Mouse (Mus musculus) bone marrow, adult 2 months (tissue): ENCODE data around the gene Ube2c. TPM values are rescaled to one million over a fixed set of nuclear protein-coding genes. Genes with fewer than 3 reads are reported as not detected.

Experiments
- H3K27ac ChIP-seq: fragments of 200-500 bp; 2 replicates; pipeline ENCODE4 v1.5.1; 2012; ENCODE audit warnings: low read depth, mild to moderate bottlenecking, control low read depth, inconsistent platforms, low read length; ENCODE audit not compliant: control insufficient read depth, poor library complexity, insufficient read depth
- H3K4me1 ChIP-seq: fragments of 200-500 bp; 2 replicates; pipeline ENCODE4 v1.6.1; 2011; ENCODE audit warnings: low read length; ENCODE audit not compliant: control insufficient read depth, insufficient read depth
- H3K4me3 ChIP-seq: fragments of 200-500 bp; replicated peaks from 2 replicates; pipeline ENCODE3; 2011; ENCODE audit warnings: mild to moderate bottlenecking, low read depth, low read length, control low read depth; ENCODE audit not compliant: control insufficient read depth
- CTCF ChIP-seq: fragments of 200-500 bp; IDR thresholded peaks from 2 replicates; pipeline ENCODE4 v1.5.1; 2011; ENCODE audit warnings: low read length, control low read depth; ENCODE audit not compliant: control insufficient read depth, insufficient read depth
- POLR2A ChIP-seq: fragments of 200-500 bp; IDR thresholded peaks from 2 replicates; pipeline ENCODE4 v1.6.1; 2011; ENCODE audit warnings: low read depth, mild to moderate bottlenecking, control low read depth, low read length, borderline replicate concordance; ENCODE audit not compliant: control insufficient read depth
- WGBS: fragments of 180-500 bp; shearing (Covaris S2); methylation state at CpG from one replicate; pipeline ENCODE4 v1.1.7; 2018; 5-methylcytosine and 5-hydroxymethylcytosine counted together
- polyA plus RNA-seq: library from polyadenylated mRNA; stranded (reverse); fragments of >200 nt; gene quantifications from 2 replicates; pipeline ENCODE4 v1.2.4, GENCODE M21; 2011; ENCODE audit warnings: low replicate concordance; ENCODE audit not compliant: missing spikeins, insufficient read depth, insufficient read length

Ube2c gene
- polyA plus RNA-seq, 1 experiment, result 261 TPM

DNA sequence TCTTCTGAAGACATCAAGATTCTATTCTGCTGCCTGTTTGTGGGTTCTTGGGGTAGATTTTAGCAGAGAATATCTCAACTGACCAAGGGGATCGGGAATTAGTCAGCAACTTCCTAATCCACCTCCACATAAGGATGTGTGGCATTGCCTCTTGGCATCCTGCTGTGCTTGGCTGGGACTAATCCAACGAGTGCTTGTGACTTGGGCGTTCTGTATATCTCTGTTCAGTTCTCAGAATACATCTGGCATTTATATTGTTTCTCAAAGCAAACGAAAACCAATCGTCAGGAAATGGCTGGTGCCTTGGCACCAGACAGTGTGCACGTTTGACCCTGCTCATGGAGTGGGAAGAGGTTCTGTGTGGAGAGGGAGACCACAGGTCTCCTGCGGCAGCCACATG lies 29.8 kb upstream of the Ube2c start:
- 52% methylated on average over 7 of the region's 7 CpGs for WGBS
- no peak for TF ChIP-seq POLR2A

DNA sequence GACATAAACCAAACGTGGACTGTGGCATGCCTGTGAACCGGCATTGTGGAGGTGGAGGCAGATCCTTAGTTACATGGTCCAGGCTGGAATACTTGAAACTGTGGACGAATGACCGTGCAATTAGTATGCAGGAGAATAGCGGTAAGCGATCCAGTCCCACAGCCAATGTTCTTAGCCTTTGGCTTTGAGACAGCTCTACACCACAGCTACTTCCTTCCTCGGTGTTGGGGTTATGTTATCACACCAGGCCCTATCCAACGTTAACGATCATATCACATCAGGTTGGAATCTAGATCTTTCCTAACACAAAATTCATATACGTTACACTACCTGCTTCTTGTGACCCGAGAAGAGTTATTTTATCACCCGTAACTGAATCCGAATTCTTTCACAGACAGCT lies 24.7 kb upstream of the Ube2c start:
- no peak for TF ChIP-seq POLR2A
- no peak for TF ChIP-seq CTCF
- Histone ChIP-seq H3K27ac (no peak overlapping the region), H3K4me3 (peak overlapping the region; percentile 45), H3K4me1 (peaks cover 5% of the 10 kb centered on the region; the same call in 1 of the 2 replicates)
- WGBS, result 13% methylated on average over 13 of the region's 13 CpGs

More for the DNA sequence above, 29.8 kb upstream of the Ube2c start:
- Histone ChIP-seq H3K27ac (no peak overlapping the region), H3K4me3 (no peak overlapping the region), H3K4me1 (peaks cover under 1% of the 10 kb centered on the region; the same call in 1 of the 2 replicates)

DNA sequence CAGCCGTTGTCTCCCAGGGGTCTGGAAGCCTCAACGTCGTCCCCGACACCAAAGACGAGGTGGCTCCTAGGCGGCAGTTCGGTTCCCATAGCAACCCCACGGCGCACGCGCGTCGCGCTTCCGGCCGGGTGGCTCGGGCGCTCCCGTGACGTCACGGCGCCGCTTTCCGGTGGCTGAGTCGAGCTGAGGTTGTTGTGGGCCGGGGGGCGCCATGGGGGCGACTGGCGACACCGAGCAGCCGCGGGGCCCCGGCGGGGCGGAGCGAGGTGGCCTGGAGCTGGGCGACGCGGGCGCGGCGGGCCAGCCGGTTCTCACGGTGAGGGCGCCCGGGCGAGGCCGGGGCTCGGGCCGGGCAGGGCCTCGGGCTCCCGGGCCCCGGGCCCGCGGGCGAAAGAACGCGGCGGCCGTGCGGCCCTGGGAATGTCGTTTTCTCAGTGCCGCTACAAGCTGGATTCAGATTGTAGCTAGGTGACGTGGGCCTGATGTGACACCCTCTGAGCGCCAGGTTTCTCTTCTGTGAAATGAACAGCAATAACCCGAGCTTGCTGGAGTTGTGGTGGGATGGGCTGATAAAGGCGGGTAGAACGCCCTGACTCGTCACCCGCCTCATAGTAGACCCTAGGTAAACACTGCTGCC lies 23.7 kb upstream of the Ube2c start, which contains the start of the genes Wfdc3 and Dnttip1:
TSS of gene Wfdc3 (minus strand) at position 89 of the 637 bp plus-strand sequence.
TSS of gene Dnttip1 (plus strand) at position 141 of the 637 bp plus-strand sequence.
- H3K4me3 ChIP-seq, result peak within 1 kb of the TSS; percentile 100
- TF ChIP-seq POLR2A, result peak; percentile 67; the same call in 1 of the 2 replicates
- TF ChIP-seq CTCF, result no peak
- WGBS, result under 1% methylated on average over 70 of the region's 70 CpGs
- peak within 1 kb of the TSS; percentile 88 for H3K27ac ChIP-seq
- H3K4me1 ChIP-seq, result peaks cover 5% of the 10 kb centered on the region; the same call in 1 of the 2 replicates

DNA sequence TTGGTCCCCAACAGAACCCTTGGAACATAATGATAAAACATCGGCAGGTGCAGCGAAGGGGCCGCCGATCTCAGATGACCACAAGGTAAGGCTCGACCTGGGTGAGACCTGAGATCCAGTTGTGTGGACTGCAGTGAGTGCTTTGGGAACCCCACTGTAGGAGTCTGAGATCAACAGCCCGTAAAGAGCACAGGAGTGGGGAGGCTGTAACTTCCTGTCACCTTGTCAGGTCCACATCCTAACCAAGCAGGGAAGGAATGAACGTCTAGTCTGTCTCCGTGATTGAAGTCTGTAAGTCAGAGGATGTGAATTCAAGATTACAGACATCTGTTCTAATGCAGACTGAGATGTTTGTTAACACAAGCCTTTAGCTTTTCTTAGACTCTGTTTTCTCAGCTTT lies 23.0 kb upstream of the Ube2c start:
- TF ChIP-seq POLR2A (no peak), CTCF (no peak)
- H3K4me1 ChIP-seq, result peaks cover 5% of the 10 kb centered on the region; the same call in 1 of the 2 replicates
- H3K27ac ChIP-seq, result peak overlapping the region; percentile 88
- WGBS, result 30% methylated on average over 8 of the region's 8 CpGs
- H3K4me3 ChIP-seq, result peak overlapping the region; percentile 100

DNA sequence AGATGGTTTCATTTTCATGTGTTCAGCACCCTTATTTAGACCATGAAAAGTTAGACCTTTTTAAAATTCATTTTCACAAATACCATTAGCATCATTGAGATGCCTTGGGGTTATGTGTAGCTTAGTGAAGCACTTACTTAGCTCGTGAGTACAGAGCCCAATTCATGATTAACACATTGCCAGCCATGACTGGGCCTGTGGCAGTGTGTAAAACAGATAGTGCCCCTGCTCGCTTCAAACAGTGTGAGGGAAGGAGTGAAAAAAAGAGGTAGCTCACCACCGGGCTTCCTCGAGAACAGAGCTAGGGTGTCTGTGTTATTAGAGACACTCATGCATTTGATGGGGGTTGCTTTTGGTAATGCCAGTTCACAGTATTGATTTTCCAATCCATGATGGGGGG lies 21.5 kb upstream of the Ube2c start:
- Histone ChIP-seq H3K27ac (no peak overlapping the region), H3K4me1 (peaks cover 5% of the 10 kb centered on the region; the same call in 1 of the 2 replicates), H3K4me3 (no peak overlapping the region)
- no peak for TF ChIP-seq POLR2A
- no peak for TF ChIP-seq CTCF
- WGBS, result 76% methylated on average over 4 of the region's 4 CpGs

DNA sequence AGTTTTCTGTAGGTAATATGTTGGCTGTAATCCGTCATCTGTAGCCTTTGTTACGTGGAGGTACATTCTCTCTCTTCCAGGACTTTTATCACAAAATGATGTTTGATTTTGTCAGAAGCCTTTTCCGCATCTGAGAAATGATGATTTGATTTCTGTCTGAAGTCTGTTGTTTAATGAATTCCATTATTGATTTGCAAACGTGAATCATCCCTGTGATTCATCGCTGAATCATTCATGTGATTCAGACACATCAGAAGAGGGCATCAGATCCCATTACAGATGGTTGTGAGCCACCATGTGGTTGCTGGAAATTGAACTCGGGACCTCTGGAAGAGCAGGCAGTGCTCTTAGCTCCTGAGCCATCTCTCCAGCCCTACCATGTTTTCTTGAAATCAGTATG lies 20.7 kb upstream of the Ube2c start:
- WGBS, result 88% methylated on average over 6 of the region's 6 CpGs

DNA sequence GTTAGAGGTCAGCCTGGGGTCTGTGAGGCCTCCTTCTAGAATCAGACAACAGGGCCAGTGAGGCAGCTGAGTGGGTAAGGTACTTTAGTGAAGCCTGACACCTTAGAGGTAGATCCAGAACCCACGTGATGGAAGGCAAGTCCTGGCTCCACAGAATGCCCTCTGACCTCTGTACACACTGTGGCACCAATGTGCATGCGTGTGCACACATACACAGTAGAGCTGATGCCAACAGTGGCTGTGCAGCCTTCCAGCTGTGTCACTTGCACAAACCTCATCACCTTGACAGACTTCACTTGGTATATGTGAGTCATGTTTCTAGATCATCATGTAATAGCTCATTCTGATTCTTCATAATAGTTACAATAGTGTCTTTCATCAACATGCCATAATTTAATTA lies 17.2 kb upstream of the Ube2c start:
- Histone ChIP-seq H3K27ac (no peak overlapping the region), H3K4me3 (no peak overlapping the region), H3K4me1 (no peaks in the 10 kb centered on the region; the same call in 1 of the 2 replicates)
- 94% methylated on average over 2 of the region's 2 CpGs for WGBS
- TF ChIP-seq POLR2A (no peak), CTCF (no peak)

More for the DNA sequence above, 20.7 kb upstream of the Ube2c start:
- Histone ChIP-seq H3K27ac (no peak overlapping the region), H3K4me3 (no peak overlapping the region), H3K4me1 (peaks cover 5% of the 10 kb centered on the region; the same call in 1 of the 2 replicates)
- TF ChIP-seq POLR2A (no peak), CTCF (no peak)

DNA sequence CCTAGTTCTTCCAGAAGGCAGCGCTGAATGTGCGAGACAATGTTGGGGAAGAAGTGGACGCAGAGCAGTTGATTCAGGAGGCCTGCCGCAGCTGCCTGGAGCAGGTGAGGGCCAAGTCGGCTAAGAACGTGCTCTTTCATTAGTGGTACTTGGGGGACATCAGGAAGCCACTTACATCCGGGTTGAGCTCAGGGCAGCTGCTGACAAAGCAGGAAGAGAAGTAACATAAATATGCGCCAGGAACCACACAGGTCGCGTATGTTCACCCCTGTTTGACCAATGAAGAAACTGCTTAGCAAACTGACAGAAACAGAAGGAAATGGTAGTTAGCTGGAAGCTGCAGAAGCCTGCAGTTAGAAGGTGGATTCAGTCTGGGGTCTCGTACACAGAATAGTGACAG lies 15.6 kb upstream of the Ube2c start:
- H3K4me1 ChIP-seq, result no peaks in the 10 kb centered on the region; the same call in 1 of the 2 replicates
- no peak for TF ChIP-seq POLR2A
- TF ChIP-seq CTCF, result no peak
- H3K27ac ChIP-seq, result 0 out of 2 replicates have a peak overlapping the region, but pooled peaks have one; percentile 1
- H3K4me3 ChIP-seq, result no peak overlapping the region
- WGBS, result 23% methylated on average over 11 of the region's 11 CpGs

DNA sequence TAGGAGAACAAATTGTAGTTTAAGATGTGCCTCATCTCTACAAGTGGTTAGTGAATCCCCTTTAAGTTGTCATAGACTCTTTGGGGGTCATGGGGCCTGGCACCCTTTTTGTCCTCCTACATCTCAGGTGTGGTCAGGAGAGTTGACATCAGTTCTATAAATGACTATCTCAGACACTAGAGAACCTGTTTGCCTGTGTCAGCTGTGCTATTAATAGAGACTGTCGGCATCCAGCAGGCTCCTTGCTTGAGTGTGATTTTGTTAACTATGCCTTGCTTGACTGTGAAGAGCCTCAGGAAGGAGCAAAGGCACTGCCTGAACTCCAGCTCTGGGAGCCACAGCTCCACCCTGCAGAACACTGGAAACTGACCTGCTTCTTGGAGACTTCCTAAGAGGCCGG lies 14.9 kb upstream of the Ube2c start:
- Histone ChIP-seq H3K27ac (no peak overlapping the region), H3K4me3 (no peak overlapping the region), H3K4me1 (peaks cover 2% of the 10 kb centered on the region; the same call in 1 of the 2 replicates)
- TF ChIP-seq POLR2A, result no peak
- no peak for TF ChIP-seq CTCF
- 83% methylated on average over 2 of the region's 2 CpGs for WGBS
